Mouse (Mus musculus): ENCODE measurements around the gene Myrfl.

The Myrfl gene

DNA sequence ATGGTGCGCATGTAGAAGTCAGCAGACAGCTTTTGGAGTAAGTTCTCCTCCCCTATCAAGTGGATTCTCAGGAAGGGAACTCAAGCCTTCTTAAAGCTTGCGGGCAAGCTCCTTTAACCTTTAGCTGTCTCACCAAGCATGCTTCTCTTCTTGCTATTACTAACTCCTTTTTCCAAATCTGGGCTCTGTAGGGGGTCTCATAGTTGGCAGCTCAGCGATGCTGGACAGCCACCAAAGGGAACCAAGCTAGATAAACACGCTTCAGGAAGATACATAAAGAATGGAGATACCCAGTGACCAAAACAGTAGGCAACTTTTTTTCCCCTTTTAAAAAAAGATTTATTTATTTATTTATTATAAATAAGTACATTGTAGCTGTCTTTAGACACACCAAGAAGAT is 136.9 kb downstream of the Myrfl start:
- DNase-seq (ENCODE audit: low spot score), result no peak

DNA sequence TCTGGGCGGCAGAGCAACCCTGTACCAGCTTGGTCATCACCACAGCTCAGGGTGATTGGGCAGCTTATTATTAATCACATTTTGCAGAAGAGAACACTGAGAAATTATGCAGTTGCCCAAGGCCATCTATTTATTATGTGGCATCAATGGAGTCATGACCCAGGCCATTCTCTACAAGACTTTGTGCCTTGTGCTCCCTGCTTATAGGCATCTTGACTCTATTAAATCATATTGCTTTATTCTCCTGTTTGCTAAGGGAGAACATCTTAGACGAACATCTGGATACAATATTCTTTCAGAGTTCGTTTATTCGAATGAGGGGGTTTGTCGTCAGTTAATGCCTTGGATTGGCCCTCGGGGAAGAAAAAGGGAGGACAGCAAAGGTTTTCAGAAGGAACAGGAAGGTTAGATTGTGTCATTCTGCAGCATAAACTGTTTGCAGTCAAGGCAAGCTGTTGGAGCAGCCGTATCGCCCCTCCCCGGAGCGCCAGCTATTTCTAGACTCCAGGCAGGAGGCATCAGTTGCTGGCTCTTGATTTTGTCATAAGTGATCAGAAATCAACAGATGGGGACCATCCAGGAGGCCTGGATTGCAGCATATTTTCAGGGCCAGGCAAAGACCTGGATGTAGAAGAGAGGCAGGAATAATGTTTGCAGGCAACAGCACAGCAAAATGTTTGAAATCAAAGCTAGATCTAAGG is 140.7 kb downstream of the Myrfl start:
- no peak for DNase-seq (ENCODE audit: low spot score)

DNA sequence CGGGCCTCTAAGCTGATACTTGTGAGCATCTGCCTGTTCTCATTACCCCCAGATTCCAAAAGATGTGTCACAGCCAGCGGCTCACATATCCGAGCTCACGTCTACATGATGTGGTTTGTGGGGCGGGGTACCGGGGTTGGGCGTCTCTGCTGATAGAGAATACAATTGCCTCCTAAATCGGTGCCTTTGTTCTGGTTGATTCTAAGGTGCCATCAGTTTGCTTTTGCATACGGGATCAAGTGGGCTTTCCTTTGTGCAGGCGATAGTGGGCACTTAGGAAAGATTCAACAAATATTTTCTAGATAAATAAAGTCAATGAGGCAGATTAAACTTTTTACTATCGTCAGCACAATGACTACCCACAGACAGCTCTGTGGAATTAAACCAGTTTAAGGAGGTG is 141.8 kb downstream of the Myrfl start:
- DNase-seq (ENCODE audit: low spot score), result no peak

GRCm38 (mm10) chr10:116750895-116751294 is 145.8 kb downstream of the Myrfl start:
- DNase-seq (ENCODE audit: low spot score), result no peak

DNA sequence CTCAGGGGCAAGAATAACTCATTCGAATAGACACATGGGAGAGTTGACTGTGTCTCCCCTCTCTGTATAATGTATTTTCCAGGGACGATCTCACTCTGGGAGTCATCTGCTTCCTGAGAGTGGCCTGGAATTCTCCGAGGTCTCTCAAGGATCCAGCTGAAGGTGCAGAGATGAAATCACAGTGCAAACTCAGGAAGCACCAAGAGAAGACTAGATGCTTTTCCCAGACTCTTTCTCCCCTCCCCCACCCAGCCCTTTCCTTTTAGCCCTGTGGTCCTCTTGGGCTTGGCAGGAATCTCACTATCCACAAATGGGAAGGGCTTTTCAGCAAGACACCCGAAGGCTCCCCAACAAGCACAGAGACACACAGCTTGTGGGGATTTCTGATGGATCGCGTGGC is 146.7 kb downstream of the Myrfl start:
- DNase-seq (ENCODE audit: low spot score), result no peak

DNA sequence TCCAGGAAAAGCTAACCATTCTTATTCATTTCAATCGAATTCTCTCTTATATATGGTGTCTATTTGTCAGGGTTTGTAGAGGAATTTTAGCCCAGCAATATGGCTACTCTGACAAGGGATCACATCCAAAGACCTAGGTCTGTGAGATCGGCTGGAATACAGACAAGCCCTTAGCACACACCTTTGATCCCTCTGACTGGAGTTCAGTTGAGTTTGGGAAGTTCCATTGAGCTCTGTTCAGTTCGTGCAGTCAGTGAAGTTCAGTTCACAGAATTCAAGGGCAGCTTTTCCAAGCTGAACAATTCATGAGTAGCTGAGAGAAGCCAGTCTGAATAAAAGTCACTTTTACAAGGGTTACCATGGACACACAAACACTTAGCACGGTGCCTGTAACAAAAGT is 148.0 kb downstream of the Myrfl start:
- no peak for DNase-seq (ENCODE audit: low spot score)

DNA sequence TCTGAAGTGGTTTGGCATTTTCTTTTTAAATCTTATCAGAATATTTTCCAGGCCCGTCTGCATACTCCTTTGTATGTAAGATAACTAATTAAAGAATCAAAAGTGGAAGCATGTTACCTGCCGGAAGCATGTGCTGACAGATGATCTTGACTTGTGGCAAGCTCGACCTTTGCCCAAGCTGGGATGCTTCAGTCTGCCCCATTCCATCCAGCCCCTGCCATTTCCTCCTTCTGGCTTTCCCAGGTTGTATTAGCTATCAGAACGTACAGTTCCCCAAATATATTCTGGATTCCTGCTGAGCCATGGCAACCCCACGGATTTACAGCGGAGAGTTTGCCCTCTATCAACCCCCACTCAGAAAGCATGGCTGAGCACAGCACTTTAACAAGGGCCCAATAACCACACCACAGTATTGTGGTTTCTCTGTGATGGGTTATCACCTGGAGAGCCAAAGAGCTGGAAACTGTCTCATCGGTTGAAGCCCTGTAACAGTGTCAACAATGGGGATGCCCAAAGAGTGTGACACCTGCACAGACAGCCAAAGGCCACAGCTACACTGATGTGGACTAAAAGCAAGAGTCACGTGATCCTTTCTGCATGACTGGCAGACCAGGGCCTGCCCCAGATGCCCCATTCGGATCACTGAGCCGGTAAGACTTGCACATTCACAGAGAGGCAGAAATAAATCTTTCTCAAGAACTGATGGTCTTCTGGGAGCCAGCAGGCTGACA is 150.3 kb downstream of the Myrfl start:
- no peak for DNase-seq (ENCODE audit: low spot score)

DNA sequence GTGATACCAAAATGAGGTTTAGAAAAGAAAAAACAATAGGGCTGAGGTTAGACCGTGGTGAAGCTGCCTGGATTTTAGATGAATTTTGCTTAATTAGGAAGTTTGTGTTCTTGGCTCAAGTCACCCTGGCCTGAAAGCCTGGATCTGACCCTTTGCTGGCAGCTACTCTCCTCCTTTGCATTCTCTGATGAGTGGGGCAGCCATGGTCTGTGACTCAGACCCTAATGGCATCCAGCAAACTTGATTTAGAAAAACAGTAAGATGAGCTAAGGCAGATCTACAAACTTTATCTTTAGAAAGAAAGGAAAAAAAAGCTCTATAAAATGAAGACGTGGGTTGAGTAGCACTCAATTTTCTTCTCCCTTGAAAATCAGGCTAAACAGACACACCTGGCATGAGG is 154.0 kb downstream of the Myrfl start:
- DNase-seq (ENCODE audit: low spot score), result no peak

DNA sequence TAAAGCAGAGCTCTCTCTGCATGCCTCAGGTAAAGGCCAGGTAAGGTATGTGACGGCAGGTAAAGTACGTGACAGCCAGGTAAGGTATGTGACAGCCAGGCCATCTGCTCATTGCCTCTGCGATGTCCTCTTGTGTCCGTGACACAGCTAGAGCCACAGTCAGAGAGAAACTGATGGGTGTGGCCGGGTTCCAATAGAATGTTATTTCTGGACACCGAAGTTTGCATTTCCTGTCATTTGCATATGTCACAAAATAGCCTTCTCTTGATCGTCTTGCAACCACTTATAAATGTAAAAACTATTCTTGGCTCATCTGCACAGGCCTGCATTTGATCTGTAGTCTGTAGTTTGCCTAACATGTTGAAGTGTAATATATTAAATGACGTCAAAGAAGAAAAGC is 154.5 kb downstream of the Myrfl start:
- no peak for DNase-seq (ENCODE audit: low spot score)

- DNase-seq (ENCODE audit: low spot score), result no peak
These were observed 155.4 kb downstream of the Myrfl start for GRCm38 (mm10) chr10:116741343-116741742.

DNA sequence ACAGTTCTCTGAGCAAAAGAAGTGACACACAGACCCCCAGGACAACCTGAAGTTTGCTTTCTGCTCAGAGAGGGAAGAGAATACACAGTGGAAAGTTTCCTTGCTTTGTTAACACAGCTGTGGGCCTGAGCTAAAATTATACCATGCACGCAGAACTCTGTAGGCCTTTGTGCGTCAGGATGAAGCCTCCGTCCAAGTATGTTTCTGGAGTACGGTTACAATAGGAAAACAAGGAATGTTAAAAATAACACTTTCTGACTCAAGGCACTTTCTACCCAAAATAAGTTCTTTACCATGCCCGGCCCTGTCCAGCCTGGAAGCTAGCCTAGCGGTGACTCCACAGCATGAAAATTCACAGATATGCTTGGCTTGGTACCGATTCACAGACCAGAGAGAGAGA is 156.6 kb downstream of the Myrfl start:
- DNase-seq (ENCODE audit: low spot score), result no peak

DNA sequence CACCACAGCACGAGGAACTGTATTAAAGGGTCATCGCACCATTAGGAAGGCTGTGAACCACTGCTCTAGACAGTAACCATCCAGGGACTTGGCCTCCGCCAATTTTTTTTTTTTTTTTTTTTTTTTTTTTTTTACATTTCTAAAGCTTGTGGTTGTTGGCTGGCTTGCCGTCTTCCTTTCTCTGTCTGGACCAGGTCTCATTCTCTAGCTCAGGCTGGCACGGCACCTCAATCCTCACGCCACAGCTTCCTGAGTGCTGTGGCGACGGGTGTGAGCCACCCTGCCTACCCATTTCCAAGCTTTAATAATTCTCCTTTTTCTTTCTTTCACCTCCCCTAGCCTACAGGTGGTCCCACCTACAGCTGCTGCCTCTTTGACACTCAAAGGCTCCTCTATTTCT is 158.2 kb downstream of the Myrfl start:
- DNase-seq (ENCODE audit: low spot score), result no peak

DNA sequence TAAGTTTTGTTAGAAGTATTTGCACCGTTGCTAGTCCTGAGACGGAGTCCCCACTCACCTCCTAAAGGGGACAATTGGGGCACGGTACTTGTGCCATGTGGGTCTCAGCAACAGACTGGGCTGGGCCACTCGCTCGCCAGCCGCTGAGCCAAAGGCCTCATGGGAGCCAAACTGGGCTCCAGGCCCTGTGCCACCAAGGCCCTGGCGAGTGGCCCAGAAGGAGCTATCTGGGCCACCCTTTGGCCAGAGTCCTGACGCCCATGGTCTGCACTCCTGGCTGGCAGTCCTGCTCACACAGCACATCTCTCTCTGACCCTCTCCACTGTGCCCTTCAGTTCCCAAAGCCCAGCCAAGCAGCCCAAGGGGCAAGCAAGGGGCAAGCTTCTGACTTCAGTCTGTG is 161.1 kb downstream of the Myrfl start:
- DNase-seq (ENCODE audit: low spot score), result no peak

GRCm38 (mm10) chr10:116733651-116734050 is 163.1 kb downstream of the Myrfl start:
- DNase-seq (ENCODE audit: low spot score), result no peak

DNA sequence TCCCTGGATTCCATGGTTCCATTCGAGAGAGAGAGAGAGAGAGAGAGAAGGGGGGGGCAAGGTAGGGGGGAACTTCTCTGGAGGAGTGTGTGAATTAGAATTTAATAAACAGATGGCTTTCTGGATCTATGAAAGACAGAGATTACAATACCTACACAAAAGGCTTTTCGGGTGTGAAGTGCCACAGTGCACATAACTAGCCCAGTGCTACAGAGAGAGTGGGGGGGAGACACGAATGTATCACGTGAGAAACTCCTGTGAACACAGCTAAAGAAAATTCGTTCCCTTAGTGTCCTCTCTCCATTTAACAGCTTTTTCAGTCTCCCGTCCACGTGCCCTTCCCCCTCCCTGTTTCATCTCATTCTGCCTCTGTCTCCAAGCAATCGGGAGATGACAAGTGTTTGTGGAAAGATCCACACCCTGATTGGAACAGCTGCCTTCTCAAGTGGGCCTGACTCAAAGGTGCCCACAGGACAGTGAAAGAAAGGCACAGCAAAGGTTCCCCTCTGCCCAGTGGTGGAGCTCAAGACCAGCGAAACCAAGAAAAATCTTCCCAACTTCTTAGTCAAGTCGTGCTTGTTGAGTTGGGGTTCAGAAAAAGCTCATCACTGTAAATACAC is 166.6 kb downstream of the Myrfl start:
- DNase-seq (ENCODE audit: low spot score), result no peak

DNA sequence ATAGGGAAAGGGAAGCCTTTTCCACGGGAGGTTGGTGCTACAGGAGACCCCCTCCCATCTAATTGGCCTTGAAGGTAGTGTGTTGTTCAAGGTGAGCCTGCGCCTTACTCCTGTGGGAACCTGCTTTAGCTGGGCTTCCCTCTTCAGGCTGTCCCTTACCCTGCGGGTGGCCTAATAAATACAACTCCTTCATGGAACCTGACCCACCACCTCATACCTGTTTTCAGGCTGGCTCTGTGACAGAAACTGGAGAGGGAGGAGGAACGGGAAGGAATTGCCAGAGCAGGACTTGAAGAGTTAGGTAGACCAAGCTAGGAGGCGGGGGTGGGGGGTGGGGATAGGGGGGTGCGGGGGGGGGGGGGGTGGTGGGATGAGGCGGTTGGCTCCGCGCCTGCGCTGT is 167.9 kb downstream of the Myrfl start:
- no peak for DNase-seq (ENCODE audit: low spot score)

GRCm38 (mm10) chr10:116727702-116728298 is 168.9 kb downstream of the Myrfl start:
- DNase-seq (ENCODE audit: low spot score), result no peak
